Mouse (Mus musculus): Measurements from ENCODE around the gene P3h3. TPM values are rescaled to one million over a fixed set of nuclear protein-coding genes. Genes with fewer than 3 reads are reported as not detected.

Gene P3h3
- polyA plus RNA-seq, 1 experiment from 2014 or later, result 4.5 TPM

DNA sequence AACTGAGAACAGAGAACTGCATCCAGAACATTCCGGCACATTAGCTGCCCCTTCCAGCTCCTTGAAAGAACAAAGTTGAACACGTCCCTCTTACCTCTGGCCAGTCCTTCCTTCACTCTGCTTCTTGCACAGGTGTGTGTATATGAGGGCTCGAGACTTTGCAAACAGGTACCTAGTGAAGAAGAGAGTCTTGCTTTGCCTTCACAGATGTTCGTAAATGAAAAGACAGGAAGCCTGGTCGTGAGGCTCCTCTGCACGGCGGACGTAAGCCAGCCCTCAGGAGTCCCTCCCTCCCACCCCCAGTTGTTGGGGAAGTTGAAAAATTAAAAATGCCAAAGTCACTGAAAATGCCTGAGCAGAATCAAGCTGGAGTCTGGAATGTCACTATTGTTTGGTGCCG is 30.4 kb upstream of the P3h3 start, which contains the start of gene Cd4:
Cd4 (minus strand) TSS at position 236 of the 400 bp plus-strand sequence.
- WGBS, result 76% methylated on average over 9 of the region's 9 CpGs
- H3K27me3 ChIP-seq (replicated peaks; ENCODE audit: control insufficient read depth, insufficient read depth, low read length), result no peaks in the 10 kb centered on the region
- H3K9me3 ChIP-seq (ENCODE audit: control insufficient read depth), result no peaks in the 10 kb centered on the region
- H3K9ac ChIP-seq (ENCODE audit: low read depth, low read length), result no peak within 1 kb of the TSS
- ATAC-seq, result no peak
- H3K27ac ChIP-seq (ENCODE audit: low read depth, low read length), result no peak within 1 kb of the TSS
- H3K4me3 ChIP-seq (ENCODE audit: low read depth, low read length), result no peak within 1 kb of the TSS
- no peak for TF ChIP-seq CTCF (IDR thresholded peaks at IDR 0.05; ENCODE audit: low read depth)
- H3K4me2 ChIP-seq (replicated peaks; ENCODE audit: low read depth), result no peak within 1 kb of the TSS
- no peaks in the 10 kb centered on the region for H3K36me3 ChIP-seq (ENCODE audit: control insufficient read depth, insufficient read depth)
- no peaks in the 10 kb centered on the region for H3K4me1 ChIP-seq (replicated peaks; ENCODE audit: control insufficient read depth, insufficient read depth, low read length)

DNA sequence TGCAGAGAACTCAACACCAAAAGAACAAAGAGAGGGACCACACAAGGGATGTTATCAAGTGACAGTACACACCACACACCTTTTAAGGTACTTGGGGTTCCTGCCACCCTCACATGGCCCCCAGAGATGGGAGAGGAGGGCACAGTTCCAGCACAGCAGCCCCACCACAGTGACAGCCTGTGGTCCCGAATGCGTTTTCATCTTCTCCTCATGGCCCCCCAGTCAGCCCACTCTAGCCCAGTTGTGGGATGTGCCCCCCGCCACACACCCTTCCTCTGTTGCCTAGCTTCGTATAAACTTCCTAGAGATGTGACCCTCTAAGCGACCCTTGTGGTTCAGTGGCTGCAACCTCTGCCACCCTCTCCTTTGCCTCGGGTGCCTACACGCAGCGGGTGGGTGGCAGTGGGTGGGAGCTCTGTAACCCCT is 28.4 kb upstream of the P3h3 start:
- H3K4me1 ChIP-seq (replicated peaks; ENCODE audit: control insufficient read depth, insufficient read depth, low read length), result no peaks in the 10 kb centered on the region
- H3K4me2 ChIP-seq (replicated peaks; ENCODE audit: low read depth), result no peak overlapping the region
- H3K27ac ChIP-seq (ENCODE audit: low read depth, low read length), result no peak overlapping the region
- no peak overlapping the region for H3K9ac ChIP-seq (ENCODE audit: low read depth, low read length)
- whole genome bisulfite sequencing, result 90% methylated on average over 8 of the region's 8 CpGs
- no peaks in the 10 kb centered on the region for H3K27me3 ChIP-seq (replicated peaks; ENCODE audit: control insufficient read depth, insufficient read depth, low read length)
- ATAC-seq, result no peak
- no peak for TF ChIP-seq CTCF (IDR thresholded peaks at IDR 0.05; ENCODE audit: low read depth)
- H3K9me3 ChIP-seq (ENCODE audit: control insufficient read depth), result no peaks in the 10 kb centered on the region
- no peak overlapping the region for H3K4me3 ChIP-seq (ENCODE audit: low read depth, low read length)
- no peaks in the 10 kb centered on the region for H3K36me3 ChIP-seq (ENCODE audit: control insufficient read depth, insufficient read depth)

DNA sequence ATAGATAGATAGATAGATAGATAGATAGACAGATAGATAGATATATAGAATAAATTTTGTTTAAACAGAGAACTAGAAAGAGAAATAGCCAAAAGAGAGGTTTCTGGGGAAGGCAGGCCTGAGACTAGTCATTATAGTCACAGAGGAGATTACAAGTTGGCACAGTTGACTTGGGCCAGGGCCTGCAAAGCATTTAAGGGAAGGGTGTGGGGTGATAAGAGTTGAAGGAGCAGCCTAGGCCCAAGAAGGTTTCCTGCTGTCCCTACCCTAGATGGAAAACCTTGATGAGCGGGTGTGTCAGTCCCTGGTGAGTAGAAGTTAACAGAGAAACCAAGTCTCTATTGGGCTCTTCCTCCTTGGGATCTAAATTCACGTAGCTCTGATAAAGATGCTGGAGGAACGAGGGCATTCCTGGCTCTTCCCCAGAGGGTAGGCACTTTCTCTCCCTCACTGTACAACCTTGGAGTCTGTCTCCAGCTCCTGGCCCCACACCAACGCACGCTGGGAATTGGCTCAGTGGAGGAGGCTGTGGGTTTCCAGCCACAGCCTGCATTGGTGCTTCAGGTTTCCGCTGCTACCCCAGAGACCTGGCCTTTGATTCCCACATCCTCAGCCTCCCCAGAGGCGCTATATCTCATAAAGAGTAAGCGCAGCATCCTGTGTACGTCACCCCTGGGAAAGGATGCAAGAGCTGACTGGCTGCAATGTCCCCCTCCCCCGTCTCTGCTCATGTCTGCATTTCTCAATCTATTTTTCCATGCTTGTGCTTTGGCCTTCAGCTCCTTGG is 27.4 kb upstream of the P3h3 start:
- no peak overlapping the region for H3K9ac ChIP-seq (ENCODE audit: low read depth, low read length)
- 69% methylated on average over 10 of the region's 10 CpGs for WGBS
- no peak overlapping the region for H3K27ac ChIP-seq (ENCODE audit: low read depth, low read length)
- H3K4me3 ChIP-seq (ENCODE audit: low read depth, low read length), result no peak overlapping the region
- no peaks in the 10 kb centered on the region for H3K36me3 ChIP-seq (ENCODE audit: control insufficient read depth, insufficient read depth)
- H3K4me1 ChIP-seq (replicated peaks; ENCODE audit: control insufficient read depth, insufficient read depth, low read length), result no peaks in the 10 kb centered on the region
- no peak overlapping the region for H3K4me2 ChIP-seq (replicated peaks; ENCODE audit: low read depth)
- H3K9me3 ChIP-seq (ENCODE audit: control insufficient read depth), result no peaks in the 10 kb centered on the region
- no peak for ATAC-seq
- H3K27me3 ChIP-seq (replicated peaks; ENCODE audit: control insufficient read depth, insufficient read depth, low read length), result no peaks in the 10 kb centered on the region
- TF ChIP-seq CTCF (IDR thresholded peaks at IDR 0.05; ENCODE audit: low read depth), result no peak

DNA sequence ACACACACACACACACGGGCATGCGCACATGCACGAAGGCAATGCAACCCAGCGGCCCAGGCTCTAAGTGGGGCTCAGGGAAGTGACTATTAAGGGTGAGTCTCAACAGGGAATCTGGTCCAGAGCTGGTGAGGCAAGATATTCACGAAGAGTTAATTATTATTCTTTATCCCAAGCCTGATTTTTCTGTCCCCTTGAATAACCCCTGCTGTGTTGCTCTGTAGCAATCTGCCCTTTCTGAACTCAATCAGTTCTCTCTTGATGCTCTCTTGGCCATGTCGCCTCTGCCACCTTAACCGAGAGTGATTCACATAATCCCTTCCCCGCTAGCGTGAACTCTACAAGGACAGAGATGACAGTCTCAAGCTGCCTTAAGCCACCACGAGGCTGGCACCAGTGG is 25.8 kb upstream of the P3h3 start:
- Histone ChIP-seq H3K4me1 (replicated peaks; ENCODE audit: control insufficient read depth, insufficient read depth, low read length) (no peaks in the 10 kb centered on the region), H3K4me2 (replicated peaks; ENCODE audit: low read depth) (no peak overlapping the region), H3K9ac (ENCODE audit: low read depth, low read length) (no peak overlapping the region), H3K9me3 (ENCODE audit: control insufficient read depth) (no peaks in the 10 kb centered on the region), H3K4me3 (ENCODE audit: low read depth, low read length) (no peak overlapping the region), H3K27me3 (replicated peaks; ENCODE audit: control insufficient read depth, insufficient read depth, low read length) (no peaks in the 10 kb centered on the region), H3K27ac (ENCODE audit: low read depth, low read length) (no peak overlapping the region), H3K36me3 (ENCODE audit: control insufficient read depth, insufficient read depth) (no peaks in the 10 kb centered on the region)
- ATAC-seq, result no peak
- WGBS, result 80% methylated on average over 10 of the region's 10 CpGs
- TF ChIP-seq CTCF (IDR thresholded peaks at IDR 0.05; ENCODE audit: low read depth), result no peak

DNA sequence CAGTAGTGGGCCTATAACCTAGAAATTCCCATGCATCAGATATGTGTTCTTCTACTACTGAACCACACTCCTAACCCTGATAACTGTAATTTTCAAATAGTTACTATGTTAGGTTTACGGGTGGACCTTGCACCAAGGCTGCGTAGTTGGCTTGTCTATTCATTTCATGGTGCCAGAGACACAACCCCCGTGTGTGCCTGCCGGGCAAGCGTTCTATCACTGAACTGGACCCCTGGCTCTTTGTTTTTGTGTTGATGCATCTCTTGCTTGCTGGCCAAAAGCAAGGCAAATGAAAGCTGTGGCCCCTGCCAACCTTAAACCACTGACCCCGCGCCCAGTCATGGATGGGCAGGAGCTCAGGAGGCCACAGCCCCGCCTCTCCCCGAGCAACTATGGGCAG is 24.3 kb upstream of the P3h3 start:
- no peak overlapping the region for H3K4me2 ChIP-seq (replicated peaks; ENCODE audit: low read depth)
- H3K27ac ChIP-seq (ENCODE audit: low read depth, low read length), result no peak overlapping the region
- TF ChIP-seq CTCF (IDR thresholded peaks at IDR 0.05; ENCODE audit: low read depth), result no peak
- no peaks in the 10 kb centered on the region for H3K4me1 ChIP-seq (replicated peaks; ENCODE audit: control insufficient read depth, insufficient read depth, low read length)
- H3K36me3 ChIP-seq (ENCODE audit: control insufficient read depth, insufficient read depth), result no peaks in the 10 kb centered on the region
- 79% methylated on average over 9 of the region's 9 CpGs for WGBS
- no peaks in the 10 kb centered on the region for H3K27me3 ChIP-seq (replicated peaks; ENCODE audit: control insufficient read depth, insufficient read depth, low read length)
- H3K4me3 ChIP-seq (ENCODE audit: low read depth, low read length), result no peak overlapping the region
- ATAC-seq, result no peak
- no peaks in the 10 kb centered on the region for H3K9me3 ChIP-seq (ENCODE audit: control insufficient read depth)
- no peak overlapping the region for H3K9ac ChIP-seq (ENCODE audit: low read depth, low read length)

DNA sequence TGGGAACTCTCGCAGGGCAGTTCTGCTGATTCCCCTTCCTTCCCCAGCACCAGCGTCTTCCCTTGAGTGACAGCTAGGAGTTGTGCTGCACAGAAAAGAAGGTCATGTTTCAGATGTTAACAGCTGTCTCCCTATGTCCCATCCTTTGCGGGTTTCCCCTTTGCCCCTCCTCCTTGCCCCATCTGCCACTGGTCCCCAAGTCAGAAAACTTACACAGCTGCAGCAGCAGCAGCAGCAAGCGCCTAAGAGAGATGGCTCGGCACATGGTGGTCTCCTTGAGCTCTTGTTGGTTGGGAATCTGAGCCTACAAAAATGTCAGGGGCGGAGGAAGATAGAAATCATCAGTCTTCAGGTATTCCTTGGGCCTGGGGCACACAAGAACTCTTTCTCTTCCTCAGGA is 21.8 kb upstream of the P3h3 start:
- TF ChIP-seq CTCF (IDR thresholded peaks at IDR 0.05; ENCODE audit: low read depth), result no peak
- H3K4me3 ChIP-seq (ENCODE audit: low read depth, low read length), result no peak overlapping the region
- 54% methylated on average over 6 of the region's 6 CpGs for whole genome bisulfite sequencing
- no peak overlapping the region for H3K9ac ChIP-seq (ENCODE audit: low read depth, low read length)
- ATAC-seq, result no peak
- H3K36me3 ChIP-seq (ENCODE audit: control insufficient read depth, insufficient read depth), result no peaks in the 10 kb centered on the region
- no peaks in the 10 kb centered on the region for H3K4me1 ChIP-seq (replicated peaks; ENCODE audit: control insufficient read depth, insufficient read depth, low read length)
- no peaks in the 10 kb centered on the region for H3K27me3 ChIP-seq (replicated peaks; ENCODE audit: control insufficient read depth, insufficient read depth, low read length)
- no peak overlapping the region for H3K27ac ChIP-seq (ENCODE audit: low read depth, low read length)
- H3K4me2 ChIP-seq (replicated peaks; ENCODE audit: low read depth), result no peak overlapping the region
- H3K9me3 ChIP-seq (ENCODE audit: control insufficient read depth), result no peaks in the 10 kb centered on the region

All from intestine, postnatal 0 days (tissue).